Mouse (Mus musculus): ENCODE results near the gene 1110008L16Rik. TPM values are rescaled to one million over a fixed set of nuclear protein-coding genes. Genes with fewer than 3 reads are reported as not detected.
"Not testable (repeated sequence)": the region's sequence is repeated elsewhere in the genome, so short reads cannot be mapped to it uniquely, and the experiment has no call there.

The 1110008L16Rik gene
- total RNA-seq (2021): 10 to 100 TPM in 1 of 2 experiments, 1 to 10 TPM in 1; 9.6 to 10.7 TPM
- long read RNA-seq, experiment 1, transcript 1110008L16Rik-201 (7 exons, 3,122 nt): major isoform, 11 of 12 reads
- long read RNA-seq, experiment 1, partial matches to known transcripts: 0 of 12 reads
- long read RNA-seq, experiment 1, other reads (novel, unspliced or antisense): 1 of 12 reads
- long read RNA-seq, experiment 2, transcript 1110008L16Rik-201 (7 exons, 3,122 nt): major isoform, 8 of 9 reads
- long read RNA-seq, experiment 2, partial matches to known transcripts: 0 of 9 reads
- long read RNA-seq, experiment 2, other reads (novel, unspliced or antisense): 1 of 9 reads

- no peak for DNase-seq
Measured at GRCm38 (mm10) chr12:55299336-55299735, at the start of gene 1110008L16Rik. TSS of gene 1110008L16Rik (plus strand) at chr12:55299577.

GRCm38 (mm10) chr12:55261950-55262349 is 37.4 kb upstream of the 1110008L16Rik start:
- not testable (repeated sequence) for DNase-seq

GRCm38 (mm10) chr12:55263385-55263784 is 36.0 kb upstream of the 1110008L16Rik start:
- not testable (repeated sequence) for DNase-seq

- DNase-seq: no peak
Measured at GRCm38 (mm10) chr12:55272243-55272642, 27.1 kb upstream of the 1110008L16Rik start.

- DNase-seq: not testable (repeated sequence)
Measured at GRCm38 (mm10) chr12:55277583-55277982, 21.8 kb upstream of the 1110008L16Rik start.

- DNase-seq: no peak
Measured at GRCm38 (mm10) chr12:55298112-55298511, 1.3 kb upstream of the 1110008L16Rik start.

GRCm38 (mm10) chr12:55300820-55301351 is 1.5 kb downstream of the 1110008L16Rik start:
- no peak for DNase-seq

GRCm38 (mm10) chr12:55301472-55302300 is 2.3 kb downstream of the 1110008L16Rik start:
- DNase-seq: no peak

GRCm38 (mm10) chr12:55302485-55303441 is 3.4 kb downstream of the 1110008L16Rik start, which contains the start of gene Ppp2r3c:
TSS of gene Ppp2r3c (minus strand) at chr12:55302998.
- peak; percentile 93 to 96 for DNase-seq

GRCm38 (mm10) chr12:55306371-55306770 is 7.0 kb downstream of the 1110008L16Rik start:
- DNase-seq: no peak

GRCm38 (mm10) chr12:55307566-55307965 is 8.2 kb downstream of the 1110008L16Rik start:
- no peak for DNase-seq

- no peak for DNase-seq
Measured at GRCm38 (mm10) chr12:55308731-55309130, 9.4 kb downstream of the 1110008L16Rik start.

- DNase-seq: no peak
Measured at GRCm38 (mm10) chr12:55309501-55309900, 10.1 kb downstream of the 1110008L16Rik start.

- DNase-seq: no peak
Measured at GRCm38 (mm10) chr12:55311841-55312240, 12.5 kb downstream of the 1110008L16Rik start.

- DNase-seq: no peak
Measured at GRCm38 (mm10) chr12:55313901-55314300, 14.5 kb downstream of the 1110008L16Rik start.

GRCm38 (mm10) chr12:55315192-55315591 is 15.8 kb downstream of the 1110008L16Rik start:
- peak; percentile 80 to 89 for DNase-seq

GRCm38 (mm10) chr12:55321642-55322291 is 22.4 kb downstream of the 1110008L16Rik start:
- peak in 1 of 2 experiments; percentile 59 for DNase-seq

- no peak for DNase-seq
Measured at GRCm38 (mm10) chr12:55325702-55326101, 26.3 kb downstream of the 1110008L16Rik start.

- DNase-seq: no peak
Measured at GRCm38 (mm10) chr12:55328784-55329183, 29.4 kb downstream of the 1110008L16Rik start.

- no peak for DNase-seq
Measured at GRCm38 (mm10) chr12:55329351-55329750, 30.0 kb downstream of the 1110008L16Rik start.

- no peak for DNase-seq
Measured at GRCm38 (mm10) chr12:55333662-55334061, 34.3 kb downstream of the 1110008L16Rik start.

All from heart, adult 18-20 months (tissue).